Mouse (Mus musculus) megakaryocyte progenitor cell, adult 5-6 weeks (primary cell): ENCODE results near the gene Adam12. TPM values are rescaled to one million over a fixed set of nuclear protein-coding genes. Genes with fewer than 3 reads are reported as not detected.

Experiments
- ATAC-seq: replicated peaks from 2 replicates; pipeline ENCODE4 v1.8.0; 2016; ENCODE audit warnings: mild to moderate bottlenecking, moderate TSS enrichment, inconsistent platforms; ENCODE audit not compliant: poor library complexity
- total RNA-seq, 2 experiments: library from RNA; stranded (forward) in 1 of 2; stranded (reverse) in 1 of 2; fragments of 157-497, 149-512 nt in 1 of 2; fragments of 200-1000 nt in 1 of 2; gene quantifications; 2 replicates each; pipeline versions ENCODE4 v1.2.3 to v1.2.4; 2015 to 2017

The Adam12 gene
- total RNA-seq, 2 experiments from 2014 or later: 0.02 to 0.12 TPM

DNA sequence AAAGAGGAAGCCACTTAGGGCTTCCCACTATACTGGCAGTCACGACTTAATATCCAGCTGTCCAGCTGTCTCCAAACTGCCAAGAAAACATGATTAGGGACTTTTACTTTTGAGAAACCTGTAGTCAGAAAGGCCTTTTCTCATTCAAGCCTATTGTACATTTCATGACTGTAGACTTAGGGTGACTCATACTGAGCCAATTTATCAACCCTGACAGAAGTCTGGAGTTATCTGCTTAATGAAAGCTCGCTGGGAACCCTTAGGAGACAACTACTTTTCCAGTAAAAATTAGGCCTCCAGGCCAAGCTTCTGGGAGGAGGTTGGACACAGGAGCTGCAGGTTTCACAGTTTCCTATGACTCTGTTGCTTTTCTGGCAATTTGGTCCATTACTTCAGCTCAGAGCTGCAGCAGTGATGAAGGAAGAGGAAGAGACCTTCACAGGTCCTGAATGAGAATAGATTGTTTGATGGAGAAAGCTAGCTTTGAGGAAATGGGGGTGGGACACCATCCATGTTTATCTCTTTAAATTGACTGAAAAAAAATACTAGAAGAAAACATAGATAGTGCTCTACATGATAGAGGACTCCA, 285.1 kb downstream of the Adam12 start:
- ATAC-seq: peak; percentile 26; the same call in 1 of the 2 replicates

GRCm38 (mm10) chr7:133946113-133946512, 285.8 kb downstream of the Adam12 start:
- no peak for ATAC-seq

DNA sequence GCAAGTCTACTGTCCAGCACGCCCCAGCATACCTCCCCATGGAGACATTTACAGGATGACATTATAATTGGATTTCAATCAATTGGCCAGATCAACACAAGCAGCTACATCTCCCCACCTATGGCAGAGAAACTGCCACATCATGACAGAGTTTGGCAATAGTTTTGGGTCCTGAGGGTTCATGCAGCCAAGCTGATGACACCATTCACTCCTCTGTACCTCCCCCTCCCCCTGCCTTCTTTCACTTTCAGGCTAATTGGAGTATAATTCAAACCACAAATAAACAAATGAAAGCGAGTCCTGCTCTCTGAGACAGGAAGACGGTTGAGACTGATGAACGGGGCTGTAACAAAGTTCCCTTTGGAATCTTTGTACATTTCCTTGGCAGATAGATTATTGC, 291.5 kb downstream of the Adam12 start:
- peak; percentile 52; the same call in 1 of the 2 replicates for ATAC-seq

DNA sequence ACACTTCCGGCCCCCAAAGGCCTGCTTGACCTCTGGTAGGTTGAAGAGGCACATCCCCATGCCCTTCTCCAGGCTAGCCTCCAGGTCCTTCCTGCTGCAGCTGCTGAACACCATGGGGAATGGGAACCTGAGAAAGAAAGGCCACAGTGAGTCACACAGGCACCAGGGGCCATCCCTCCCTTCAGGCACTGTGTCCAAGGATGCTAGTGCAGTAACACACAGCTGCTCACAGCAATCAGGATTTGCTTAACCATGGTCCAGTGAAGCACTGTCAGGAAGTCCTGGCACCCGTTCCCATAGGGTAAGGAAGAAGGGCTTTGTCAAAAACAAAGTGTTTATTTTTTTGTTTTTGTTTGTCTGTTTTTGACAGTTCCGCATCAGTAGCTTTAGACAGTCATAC, 294.5 kb downstream of the Adam12 start:
- ATAC-seq: no peak

- ATAC-seq: no peak
These were observed 295.6 kb downstream of the Adam12 start for GRCm38 (mm10) chr7:133936377-133936776.

- ATAC-seq: no peak
These were observed 298.6 kb downstream of the Adam12 start for GRCm38 (mm10) chr7:133933378-133933777.

DNA sequence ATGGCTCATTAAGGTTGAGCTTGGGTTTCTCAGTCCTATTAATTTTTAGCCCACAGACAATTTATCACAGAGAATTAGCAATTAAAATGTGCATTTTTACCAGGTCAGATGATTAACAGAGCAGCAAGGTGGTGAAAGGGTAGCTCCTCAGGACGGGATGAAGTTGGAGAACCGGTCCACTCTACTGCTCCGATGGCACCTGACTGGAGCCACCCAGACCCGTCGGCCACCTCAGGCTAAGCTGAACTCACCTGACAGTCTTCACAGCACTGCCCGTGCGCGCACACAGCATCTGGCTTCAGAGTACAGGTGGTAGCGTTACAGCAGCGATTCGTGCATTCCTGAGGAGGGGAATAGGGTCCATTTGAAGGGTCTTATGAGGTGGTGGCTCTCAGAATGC, 300.5 kb downstream of the Adam12 start:
- no peak for ATAC-seq

GRCm38 (mm10) chr7:133928981-133929380, 303.0 kb downstream of the Adam12 start:
- no peak for ATAC-seq

GRCm38 (mm10) chr7:133925771-133926170, 306.2 kb downstream of the Adam12 start:
- no peak for ATAC-seq

DNA sequence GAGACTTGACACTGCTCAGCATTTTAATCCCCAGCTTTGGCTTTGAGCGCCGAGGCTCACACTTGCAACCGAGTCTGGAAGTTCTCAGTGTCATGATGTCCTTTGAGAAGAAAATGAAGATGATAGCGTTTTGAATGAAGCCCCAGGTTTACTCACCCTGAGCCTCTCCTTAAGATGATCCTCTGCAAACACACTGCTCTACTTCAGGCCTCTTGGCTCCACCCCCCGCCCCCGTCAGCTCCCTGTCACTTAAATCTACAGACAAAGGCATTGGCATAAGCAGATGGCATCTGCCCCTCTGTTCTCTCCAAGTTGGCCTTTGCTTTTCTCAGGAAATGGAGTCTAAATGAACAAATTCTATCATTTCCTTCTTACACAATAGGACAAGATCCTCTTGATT, 308.0 kb downstream of the Adam12 start:
- no peak for ATAC-seq

DNA sequence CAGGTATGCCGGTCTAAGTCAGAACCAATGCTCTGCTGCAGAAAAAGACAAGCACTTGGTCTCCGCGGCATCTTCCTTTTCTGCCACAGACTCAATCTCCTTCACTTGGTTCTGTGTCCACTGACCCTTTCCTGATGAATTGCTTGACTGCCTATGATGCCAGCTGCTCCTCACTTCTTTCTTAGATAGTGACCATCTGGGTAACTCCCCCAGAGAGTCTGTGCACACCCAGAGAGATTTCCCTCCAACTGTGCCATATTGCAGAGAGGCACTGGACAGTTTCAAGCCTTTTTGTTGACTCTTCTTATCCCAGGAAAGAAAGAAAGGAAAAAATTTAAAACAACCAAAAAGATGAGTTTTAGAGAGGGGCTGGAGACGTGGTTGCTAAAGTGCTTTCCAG, 310.7 kb downstream of the Adam12 start:
- ATAC-seq: no peak

GRCm38 (mm10) chr7:133920724-133921123, 311.2 kb downstream of the Adam12 start:
- ATAC-seq: no peak

DNA sequence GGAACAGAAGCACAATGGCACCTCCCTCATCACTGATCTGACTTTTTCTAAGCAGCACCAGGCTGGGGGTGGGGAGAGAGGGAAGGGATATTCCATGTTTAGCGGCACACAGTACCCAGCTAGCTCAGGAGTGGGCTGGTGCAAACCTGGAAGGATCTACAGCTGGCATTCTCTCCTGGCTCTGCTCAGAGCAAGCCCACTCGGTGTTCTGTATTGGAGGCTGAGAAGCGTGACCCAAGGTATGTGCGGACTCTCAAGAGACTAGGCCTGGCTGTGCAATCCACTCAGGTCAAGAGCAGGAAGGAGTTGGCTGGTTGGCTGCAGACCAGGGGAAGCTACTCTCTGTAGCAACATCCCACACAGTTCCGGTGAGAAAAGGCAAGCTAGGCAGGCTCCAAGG, 312.0 kb downstream of the Adam12 start:
- peak; percentile 67 for ATAC-seq

DNA sequence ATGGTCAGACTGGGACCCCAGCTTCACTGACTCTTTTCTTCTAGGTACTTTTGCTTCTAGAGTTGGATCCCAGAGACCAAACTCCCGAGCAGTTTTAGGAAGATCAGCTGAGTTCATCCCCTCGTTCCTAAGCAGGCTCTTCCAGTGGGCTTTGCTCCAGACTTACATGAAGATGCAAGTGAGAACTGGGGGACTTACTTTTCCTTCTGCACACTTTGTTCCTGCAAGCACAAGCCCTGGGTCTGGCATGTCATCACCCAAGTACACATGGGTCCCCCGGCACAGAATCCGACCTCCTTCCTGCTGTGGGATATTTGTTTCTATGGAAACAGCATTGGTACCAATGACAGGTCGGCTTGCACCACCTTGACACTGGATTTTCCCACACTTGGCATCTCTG, 312.6 kb downstream of the Adam12 start:
- ATAC-seq: no peak

DNA sequence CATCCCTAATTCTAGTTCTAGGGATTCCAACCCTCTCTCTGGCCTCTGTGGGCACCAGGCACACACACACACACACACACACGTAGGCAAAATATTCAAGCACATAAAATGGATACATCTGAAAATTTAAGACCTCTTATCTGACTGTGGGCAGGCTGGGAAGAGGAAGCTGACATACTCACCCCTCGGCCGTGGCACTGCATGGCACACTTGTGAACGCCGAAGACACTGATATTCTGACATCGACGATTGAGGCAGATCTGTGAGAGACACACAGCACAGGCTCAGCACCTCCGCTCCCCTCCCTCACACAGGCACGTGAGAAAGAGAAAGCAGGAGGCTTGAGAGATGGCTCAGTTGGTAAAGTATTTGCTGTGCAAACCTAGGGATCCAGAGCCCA, 315.7 kb downstream of the Adam12 start:
- peak; percentile 24; the same call in 1 of the 2 replicates for ATAC-seq

DNA sequence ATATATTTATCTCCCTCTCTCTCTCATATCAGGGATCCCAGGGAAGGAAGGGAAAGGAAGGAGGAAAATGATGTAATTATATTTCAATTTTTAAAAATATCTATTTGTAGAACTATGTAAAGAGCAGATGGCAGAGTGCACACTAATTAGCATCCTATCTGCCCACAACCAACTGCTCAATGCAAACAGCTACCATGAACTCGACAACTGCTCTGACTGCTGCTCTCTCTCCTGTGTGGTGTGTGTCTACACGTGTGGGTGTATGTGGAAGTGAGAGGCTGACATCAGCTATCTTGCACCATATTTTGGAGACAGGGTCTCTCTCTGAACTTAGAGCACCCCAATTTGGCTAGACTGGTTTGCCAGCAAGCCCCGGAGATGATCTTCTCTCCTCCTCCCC, 320.1 kb downstream of the Adam12 start:
- no peak for ATAC-seq

DNA sequence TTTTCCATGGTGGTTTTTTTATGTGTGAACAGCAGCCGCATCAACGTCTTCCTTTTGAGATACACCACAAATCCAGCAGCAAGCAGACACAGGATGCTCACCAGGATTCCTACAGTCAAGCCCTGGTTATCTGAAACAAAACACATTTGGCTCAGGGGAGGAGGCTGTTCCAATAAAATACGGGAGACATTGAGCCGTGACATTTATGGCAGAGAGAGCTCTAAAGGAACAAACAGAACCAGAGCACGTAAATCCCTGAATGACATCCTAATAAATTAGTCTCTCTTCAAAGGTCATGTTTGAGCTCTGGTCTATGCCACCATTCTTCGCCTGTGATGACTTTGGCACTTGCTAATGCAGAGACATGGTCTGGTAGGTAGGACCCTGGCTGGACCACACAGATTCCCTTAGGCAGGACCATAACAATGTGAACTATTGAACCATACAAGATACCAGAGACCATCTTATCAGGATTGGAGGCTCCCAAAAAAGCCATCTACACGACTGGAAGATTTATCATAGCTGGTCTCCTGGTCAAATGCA, 322.0 kb downstream of the Adam12 start:
- no peak for ATAC-seq

- no peak for ATAC-seq
These were observed 323.0 kb downstream of the Adam12 start for GRCm38 (mm10) chr7:133908966-133909365.

DNA sequence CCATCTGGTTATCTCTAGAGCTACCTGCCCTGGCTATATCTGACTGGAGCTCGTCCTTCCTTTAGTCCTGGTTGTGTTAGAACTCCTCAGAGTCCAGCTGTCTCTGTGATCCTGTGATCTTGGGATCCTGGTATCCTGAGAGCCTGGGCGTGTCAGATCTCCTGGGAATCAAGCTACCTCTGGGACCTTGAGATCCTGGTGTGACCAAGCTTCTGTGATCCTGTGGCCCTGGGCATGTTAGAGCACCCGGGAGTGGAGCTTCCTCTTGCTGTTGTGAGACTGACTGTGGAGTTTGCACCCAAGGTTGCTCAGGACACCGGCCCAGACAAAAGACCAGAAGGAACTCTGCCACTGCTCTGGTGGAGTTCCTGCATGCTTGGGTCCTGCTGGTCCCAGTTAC, 332.6 kb downstream of the Adam12 start:
- no peak for ATAC-seq

- ATAC-seq: no peak
These were observed 340.1 kb downstream of the Adam12 start for GRCm38 (mm10) chr7:133891796-133892195.

GRCm38 (mm10) chr7:133891298-133891697, 340.6 kb downstream of the Adam12 start:
- no peak for ATAC-seq

- ATAC-seq: no peak
These were observed 342.0 kb downstream of the Adam12 start for GRCm38 (mm10) chr7:133889986-133890385.
